9 mouse cellular contexts compared by ENCODE assay signal in genomic region chr11:110357756-110358551, GRCm38 (mm10). TPM values are rescaled to one million over a fixed set of nuclear protein-coding genes. Genes with fewer than 3 reads are reported as not detected.
DNase-seq lines count a peak whose midpoint lies in the region; ATAC-seq and TF ChIP-seq lines count a peak whose summit lies in the region.
"Had no signal": no experiment of that assay in that cellular context is flagged by ENCODE, and none has a peak within 500 bp of the region (broad histone marks: within the 10 kb centered on the region; RNA-seq: fewer than 3 reads in every experiment).

No protein-coding gene starts in this region.

- H3K27me3 ChIP-seq in forebrain, postnatal 0 days (ENCODE audit: insufficient read depth, low read length) = no peaks in the 10 kb centered on the region
- no peaks in the 10 kb centered on the region for H3K27me3 ChIP-seq in forebrain, embryonic 16.5 days (replicated peaks; ENCODE audit: control insufficient read depth, insufficient read depth, low read length)
- H3K27me3 ChIP-seq in thymus, adult 2 months (ENCODE audit: control insufficient read depth, insufficient read depth, low read length) = no peaks in the 10 kb centered on the region

- H3K9me3 ChIP-seq in forebrain, postnatal 0 days (ENCODE audit: low read length) = no peaks in the 10 kb centered on the region
- 0 out of 2 replicates have a peak, but pooled peaks cover 2% of the 10 kb centered on the region for H3K9me3 ChIP-seq in forebrain, embryonic 16.5 days (ENCODE audit: control insufficient read depth, low read length)

- 67% methylated on average over 16 of the region's 16 CpGs for WGBS in forebrain, postnatal 0 days
- WGBS in forebrain, embryonic 16.5 days = 74% methylated on average over 16 of the region's 16 CpGs
- 69% methylated on average over 16 of the region's 16 CpGs for WGBS in thymus, adult 2 months

- 0 out of 2 replicates have a peak, but pooled peaks have one; percentile 27 for ATAC-seq in forebrain, postnatal 0 days
- no peak for ATAC-seq in forebrain, embryonic 16.5 days

- no peak overlapping the region for H3K4me2 ChIP-seq in forebrain, postnatal 0 days (ENCODE audit: low read depth)
- no peak overlapping the region for H3K4me2 ChIP-seq in forebrain, embryonic 16.5 days (ENCODE audit: low read length)

- peak; percentile 52 for DNase-seq in forebrain, postnatal 0 days
- peak; percentile 29 for DNase-seq in thymus, adult 2 months
- no peak for DNase-seq in thymus, postnatal 10 days (ENCODE audit: low spot score in 2 of 2)
- DNase-seq in embryo, embryonic 11 days = peak; percentile 49
- peak; percentile 38 for DNase-seq in layer of hippocampus, adult 9-10 months (ENCODE audit: low spot score)
- peak; percentile 37 for DNase-seq in mesoderm, embryonic 11.5 days (ENCODE audit: low read depth, low spot score)
- DNase-seq in spleen, postnatal 14 days (ENCODE audit: low spot score in 2 of 2) = no peak

- no peak for TF ChIP-seq POLR2A in thymus, adult 2 months (IDR thresholded peaks at IDR 0.05; ENCODE audit: control insufficient read depth, extremely low read depth, insufficient read depth, low read length, poor library complexity)

- no peak overlapping the region for H3K4me3 ChIP-seq in forebrain, postnatal 0 days (ENCODE audit: low read depth, low read length)
- H3K4me3 ChIP-seq in forebrain, embryonic 16.5 days (replicated peaks; ENCODE audit: low read length) = no peak overlapping the region
- H3K4me3 ChIP-seq in thymus, adult 2 months (ENCODE audit: control insufficient read depth, insufficient read depth, low read length) = no peak overlapping the region

- no peaks in the 10 kb centered on the region for H3K36me3 ChIP-seq in forebrain, postnatal 0 days (ENCODE audit: insufficient read depth)
- H3K36me3 ChIP-seq in forebrain, embryonic 16.5 days (ENCODE audit: control insufficient read depth, insufficient read depth) = no peaks in the 10 kb centered on the region
- H3K36me3 ChIP-seq in thymus, adult 2 months (ENCODE audit: control insufficient read depth, insufficient read depth, low read length) = no peaks in the 10 kb centered on the region
- H3K36me3 ChIP-seq: G1E had no signal

- peak; percentile 68 for TF ChIP-seq CTCF in forebrain, postnatal 0 days (IDR thresholded peaks at IDR 0.05; ENCODE audit: low read depth)
- TF ChIP-seq CTCF in thymus, adult 2 months (IDR thresholded peaks at IDR 0.05; ENCODE audit: borderline replicate concordance, control insufficient read depth, extremely low read depth, insufficient read depth, low read length, poor library complexity) = no peak

- H3K4me1 ChIP-seq in forebrain, postnatal 0 days (ENCODE audit: insufficient read depth) = no peaks in the 10 kb centered on the region
- no peaks in the 10 kb centered on the region for H3K4me1 ChIP-seq in forebrain, embryonic 16.5 days (replicated peaks; ENCODE audit: control insufficient read depth, insufficient read depth, low read length)
- no peaks in the 10 kb centered on the region for H3K4me1 ChIP-seq in thymus, adult 2 months (replicated peaks; ENCODE audit: control insufficient read depth, insufficient read depth, low read length)

- H3K9ac ChIP-seq in forebrain, postnatal 0 days = no peak overlapping the region
- no peak overlapping the region for H3K9ac ChIP-seq in forebrain, embryonic 16.5 days (replicated peaks; ENCODE audit: low read depth, low read length)

- no peak overlapping the region for H3K27ac ChIP-seq in forebrain, postnatal 0 days (ENCODE audit: low read depth, low read length)
- no peak overlapping the region for H3K27ac ChIP-seq in forebrain, embryonic 16.5 days (ENCODE audit: low read length)
- H3K27ac ChIP-seq in thymus, adult 2 months (ENCODE audit: control insufficient read depth, insufficient read depth, low read length) = no peak overlapping the region

RNA-seq across cellular contexts. Expression of gene Abca5, which starts 20.4 kb away (rescaled TPM):
- 17.2 and 23.9 TPM in 2 replicates for total RNA-seq in forebrain, postnatal 0 days (2014; rRNA removed)
- polyA plus RNA-seq in forebrain, postnatal 0 days (2015; fragmentation: Nextera tagmentation; extraction: Ambion mirVana) = 7.3 and 8.3 TPM in 2 replicates
- 8.2 and 8.4 TPM in 2 replicates for polyA plus RNA-seq in forebrain, embryonic 16.5 days (2015; fragmentation: Nextera tagmentation; extraction: Ambion mirVana)
- 0.23 and 0.24 TPM in 2 replicates for polyA plus RNA-seq in thymus, adult 2 months (2012; rRNA removed)
- polyA plus RNA-seq: G1E had no signal

RNA-seq across cellular contexts. Expression of gene Map2k6, which starts 41.0 kb away (rescaled TPM):
- 25.5 and 25.9 TPM in 2 replicates for total RNA-seq in forebrain, postnatal 0 days (2014; rRNA removed)
- 19.2 and 21.3 TPM in 2 replicates for polyA plus RNA-seq in forebrain, postnatal 0 days (2015; fragmentation: Nextera tagmentation; extraction: Ambion mirVana)
- 44.7 and 51.7 TPM in 2 replicates for polyA plus RNA-seq in forebrain, embryonic 16.5 days (2015; fragmentation: Nextera tagmentation; extraction: Ambion mirVana)
- polyA plus RNA-seq in thymus, adult 2 months (2012; rRNA removed) = 6.7 and 8.1 TPM in 2 replicates
- polyA plus RNA-seq: G1E had no signal

Comparison
In these comparisons a context has a peak if more than half of its experiments do, and no peak if none do; other contexts are left out.
1. DNase-seq: peak in forebrain, postnatal 0 days (single experiment), thymus, adult 2 months (single experiment), embryo, embryonic 11 days (single experiment), layer of hippocampus, adult 9-10 months (single experiment) and mesoderm, embryonic 11.5 days (single experiment); none in thymus, postnatal 10 days (0 of 2) and spleen, postnatal 14 days (0 of 2).